Mouse (Mus musculus) neural tube, embryonic 13.5 days (tissue): ENCODE results near the gene Sycp2. TPM values are rescaled to one million over a fixed set of nuclear protein-coding genes. Genes with fewer than 3 reads are reported as not detected.

Source experiments
- ATAC-seq: fragments of 200-750 bp; cut with Nextera tagmentation; 2 replicates; pipeline ENCODE4 v1.8.0; 2017; ENCODE audit warnings: low read depth, mild to moderate bottlenecking, moderate TSS enrichment, moderate library complexity
- H3K27ac ChIP-seq: fragments of 300-500 bp; sonication (generic); replicated peaks from 2 replicates; pipeline ENCODE4 v1.5.1; 2015; ENCODE audit warnings: moderate library complexity, mild to moderate bottlenecking, inconsistent platforms
- H3K27me3 ChIP-seq: fragments of 300-500 bp; sonication (generic); 2 replicates; pipeline ENCODE4 v1.6.1; 2015; ENCODE audit warnings: mild to moderate bottlenecking, inconsistent platforms
- H3K36me3 ChIP-seq: fragments of 300-500 bp; sonication (generic); 2 replicates; pipeline ENCODE4 v1.6.1; 2015; ENCODE audit warnings: mild to moderate bottlenecking, inconsistent platforms
- H3K4me1 ChIP-seq: fragments of 300-500 bp; sonication (generic); replicated peaks from 2 replicates; pipeline ENCODE4 v1.6.1; 2015; ENCODE audit warnings: inconsistent platforms
- H3K4me2 ChIP-seq: fragments of 300-500 bp; sonication (generic); 2 replicates; pipeline ENCODE4 v1.6.1; 2015; ENCODE audit warnings: inconsistent platforms, mild to moderate bottlenecking, moderate library complexity
- H3K4me3 ChIP-seq: fragments of 300-500 bp; sonication (generic); 2 replicates; pipeline ENCODE4 v1.5.1; 2015; ENCODE audit warnings: mild to moderate bottlenecking, inconsistent platforms
- H3K9ac ChIP-seq: fragments of 300-500 bp; sonication (generic); 2 replicates; pipeline ENCODE4 v1.6.1; 2015; ENCODE audit warnings: moderate library complexity, mild to moderate bottlenecking, inconsistent platforms
- H3K9me3 ChIP-seq: fragments of 300-500 bp; sonication (generic); 2 replicates; pipeline ENCODE4 v1.6.1; 2016; ENCODE audit warnings: inconsistent platforms
- whole genome bisulfite sequencing: fragments of 180-500 bp; shearing (Covaris S2); methylation state at CpG from one replicate; pipeline ENCODE4 v1.1.7; 2015; 5-methylcytosine and 5-hydroxymethylcytosine counted together
- polyA plus RNA-seq: library from polyadenylated mRNA; unstranded; fragments of >200 nt; fragmentation: Nextera tagmentation; extraction: Ambion mirVana; gene quantifications from 2 replicates; pipeline ENCODE4 v1.2.1, GENCODE M21; 2015

Sycp2 gene
- 0.17 and 0.34 TPM in 2 replicates for polyA plus RNA-seq

DNA sequence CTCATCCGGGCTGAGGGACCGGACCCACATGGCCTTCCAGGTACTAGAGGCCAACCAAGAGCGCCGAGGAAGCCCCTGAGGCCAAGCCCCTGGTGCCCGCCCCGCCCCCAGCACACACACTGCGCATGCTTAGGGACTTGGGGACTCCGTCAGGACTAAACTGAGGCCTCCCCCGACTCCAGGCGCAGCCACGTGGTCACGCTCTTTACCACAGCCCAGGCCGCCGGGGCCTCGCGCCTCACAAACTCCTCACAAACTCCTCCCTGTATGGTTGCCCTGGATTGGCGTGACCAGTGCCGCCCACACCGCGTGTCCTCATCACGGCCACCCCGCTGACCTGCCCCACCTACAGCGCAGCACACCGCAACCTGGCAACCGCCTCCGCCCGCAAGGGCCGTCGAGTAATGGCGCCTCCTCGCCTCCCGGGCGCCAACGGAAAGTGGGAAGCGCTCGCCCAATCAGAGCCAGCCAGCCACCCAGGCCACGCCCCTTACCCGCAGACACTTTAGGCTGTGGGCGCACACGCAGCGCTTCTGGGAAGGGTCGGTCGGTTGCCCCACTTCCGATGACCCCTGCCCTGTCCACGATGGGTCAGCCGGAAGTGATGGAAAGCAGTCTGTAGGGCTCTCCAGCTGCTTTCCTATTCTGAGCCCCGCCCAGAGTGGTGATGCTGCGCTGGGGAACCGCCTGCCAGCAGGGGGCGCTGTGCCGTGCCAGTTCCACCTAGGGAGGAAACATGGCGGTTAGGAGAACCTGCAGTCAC, at the start of gene Sycp2:
Sycp2 (minus strand) TSS at position 633 of the 763 bp plus-strand sequence.
- no peaks in the 10 kb centered on the region for H3K36me3 ChIP-seq
- WGBS = 86% methylated on average over 52 of the region's 52 CpGs
- no peak within 1 kb of the TSS for H3K4me2 ChIP-seq
- no peaks in the 10 kb centered on the region for H3K4me1 ChIP-seq
- no peak within 1 kb of the TSS for H3K4me3 ChIP-seq
- peaks cover 7% of the 10 kb centered on the region; the same call in 1 of the 2 replicates for H3K27me3 ChIP-seq
- H3K9ac ChIP-seq = no peak within 1 kb of the TSS
- H3K9me3 ChIP-seq = no peaks in the 10 kb centered on the region
- no peak within 1 kb of the TSS for H3K27ac ChIP-seq
- no peak for ATAC-seq

DNA sequence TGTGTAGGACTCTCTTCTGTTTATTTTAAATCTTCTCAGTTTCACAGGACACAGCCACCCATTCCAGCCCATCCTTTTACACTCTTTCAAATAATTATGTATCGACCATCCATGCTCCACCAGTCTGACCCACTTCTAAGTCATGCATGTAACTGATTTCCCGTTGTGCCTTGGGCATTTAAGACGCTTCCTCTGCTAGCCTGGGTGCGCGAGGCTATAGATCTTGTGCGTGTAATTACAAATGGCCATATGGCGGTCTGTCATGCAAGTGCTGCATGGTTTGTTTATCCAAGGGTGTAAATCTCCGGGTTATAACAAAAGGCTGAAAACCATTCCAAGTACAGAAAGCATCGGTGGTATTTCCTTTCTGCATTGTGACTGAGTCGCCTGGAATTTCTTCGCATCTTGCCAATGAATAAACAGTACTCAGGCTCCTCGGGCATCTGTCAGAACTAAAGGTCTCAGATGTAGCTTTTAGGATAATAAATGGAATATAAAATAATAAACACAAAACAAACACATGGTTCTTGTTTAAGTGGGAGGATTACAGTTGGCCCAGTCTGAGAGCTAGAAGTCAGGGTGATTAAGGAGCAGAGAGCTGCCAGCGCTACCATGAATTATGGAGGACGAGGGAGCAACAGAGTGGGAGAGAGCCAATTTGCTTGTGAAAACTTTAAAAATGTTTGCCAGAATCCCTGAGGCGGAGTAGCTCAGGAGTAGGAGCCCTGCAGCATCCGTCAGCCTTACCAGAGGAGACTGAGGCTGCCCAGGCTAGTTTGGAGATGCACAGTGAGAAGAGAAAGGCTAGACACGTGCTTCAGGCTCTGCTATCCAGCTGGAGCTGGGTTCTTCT, 47.4 kb upstream of the Sycp2 start:
- H3K27ac ChIP-seq = peak overlapping the region; percentile 46
- H3K36me3 ChIP-seq = no peaks in the 10 kb centered on the region
- no peak overlapping the region for H3K4me3 ChIP-seq
- no peaks in the 10 kb centered on the region for H3K27me3 ChIP-seq
- ATAC-seq = peak; percentile 88
- H3K9ac ChIP-seq = 0 out of 2 replicates have a peak overlapping the region, but pooled peaks have one; percentile 1
- no peaks in the 10 kb centered on the region for H3K9me3 ChIP-seq
- H3K4me1 ChIP-seq = peaks cover 13% of the 10 kb centered on the region
- WGBS = 7% methylated on average over 17 of the region's 17 CpGs
- H3K4me2 ChIP-seq = peak overlapping the region; percentile 28

DNA sequence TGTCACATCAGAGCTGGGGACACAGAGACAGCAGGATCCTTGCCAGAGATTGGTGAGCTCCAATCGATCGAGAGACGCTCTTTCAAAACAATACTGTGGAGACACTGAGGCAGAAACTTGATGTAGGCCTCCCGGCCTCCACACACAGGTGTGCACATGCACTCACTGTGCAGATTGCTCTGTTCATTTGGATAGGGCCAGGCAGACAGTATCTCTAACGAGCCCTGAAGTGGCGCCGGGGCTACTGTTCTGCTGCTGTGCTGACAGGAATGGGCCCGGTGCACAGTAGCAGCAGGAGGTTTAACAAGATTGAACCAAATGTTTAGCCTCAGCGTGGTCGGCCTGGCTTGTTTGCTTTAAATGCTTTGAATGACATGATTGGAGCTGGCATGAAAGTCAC, 43.5 kb upstream of the Sycp2 start:
- WGBS = 75% methylated on average over 10 of the region's 10 CpGs
- Histone ChIP-seq H3K4me2 (no peak overlapping the region), H3K27ac (no peak overlapping the region), H3K9ac (no peak overlapping the region), H3K9me3 (no peaks in the 10 kb centered on the region), H3K4me1 (peaks cover 13% of the 10 kb centered on the region), H3K36me3 (no peaks in the 10 kb centered on the region), H3K4me3 (no peak overlapping the region), H3K27me3 (no peaks in the 10 kb centered on the region)
- ATAC-seq = no peak

DNA sequence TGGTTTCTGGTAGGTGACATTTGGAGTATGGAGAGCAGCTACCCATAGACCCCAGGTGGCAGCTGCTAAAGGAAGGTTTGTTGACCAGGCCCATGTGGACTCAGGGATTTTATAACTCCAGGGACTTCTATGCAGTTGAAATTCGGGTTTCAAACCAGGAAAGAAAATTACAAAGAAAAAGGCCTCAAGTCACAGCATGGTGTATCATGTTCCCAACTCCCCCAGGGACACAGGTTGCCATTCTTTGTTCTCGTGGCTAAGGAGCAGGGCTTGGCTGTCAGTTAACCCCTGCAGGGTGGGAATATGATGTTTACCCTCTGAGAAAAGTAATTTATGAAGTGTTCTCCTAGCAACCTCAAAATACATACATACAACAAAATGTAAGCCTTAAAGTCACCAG, 42.8 kb upstream of the Sycp2 start:
- Histone ChIP-seq H3K9me3 (no peaks in the 10 kb centered on the region), H3K27me3 (no peaks in the 10 kb centered on the region), H3K27ac (no peak overlapping the region), H3K9ac (no peak overlapping the region), H3K36me3 (no peaks in the 10 kb centered on the region), H3K4me2 (no peak overlapping the region), H3K4me3 (no peak overlapping the region), H3K4me1 (peaks cover 8% of the 10 kb centered on the region)
- no peak for ATAC-seq
- 16% methylated on average over 2 of the region's 2 CpGs for WGBS

DNA sequence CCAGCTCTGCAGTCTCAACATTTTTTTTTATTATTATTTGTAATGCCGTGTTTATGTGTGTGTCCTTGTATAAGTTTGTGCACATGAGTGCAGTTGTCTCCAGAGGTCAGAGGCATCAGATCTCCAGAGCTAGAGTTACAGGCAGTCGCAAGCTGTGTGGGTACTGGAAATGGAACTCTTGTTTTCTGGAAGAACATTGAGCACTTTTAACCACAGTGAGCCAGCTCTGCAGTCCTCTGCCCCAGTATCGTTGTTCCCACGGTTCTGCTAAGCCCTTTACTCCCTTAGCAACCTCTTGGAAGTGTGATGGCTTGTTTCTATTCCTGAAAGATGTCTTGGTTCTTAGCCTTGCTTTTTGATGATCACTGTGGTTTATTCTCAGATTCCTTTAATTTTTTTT, 41.9 kb upstream of the Sycp2 start:
- ATAC-seq = no peak
- Histone ChIP-seq H3K36me3 (no peaks in the 10 kb centered on the region), H3K27me3 (no peaks in the 10 kb centered on the region), H3K9me3 (no peaks in the 10 kb centered on the region), H3K4me3 (no peak overlapping the region), H3K27ac (no peak overlapping the region), H3K9ac (no peak overlapping the region), H3K4me2 (no peak overlapping the region), H3K4me1 (no peaks in the 10 kb centered on the region)
- 84% methylated on average over 4 of the region's 4 CpGs for WGBS

DNA sequence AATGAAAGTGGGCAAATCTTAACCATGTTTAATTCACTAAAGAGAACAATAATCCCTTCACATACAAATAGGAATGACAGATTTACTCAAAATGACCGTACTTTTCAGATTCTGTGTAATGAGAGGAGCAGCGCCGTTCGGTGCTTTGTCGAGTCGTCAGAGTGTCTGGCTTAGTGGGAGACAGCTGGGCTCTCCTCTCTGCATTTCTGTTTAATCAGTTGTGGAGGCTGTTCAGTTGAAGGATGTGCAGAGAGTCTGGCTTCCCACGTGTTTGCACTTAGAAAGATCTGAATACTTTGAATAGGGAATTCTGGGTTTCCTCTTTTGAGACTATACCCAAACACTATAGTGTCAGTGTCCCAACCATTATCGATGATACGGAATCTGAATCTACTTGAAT, 29.8 kb upstream of the Sycp2 start:
- Histone ChIP-seq H3K9ac (no peak overlapping the region), H3K27me3 (no peaks in the 10 kb centered on the region), H3K4me1 (peaks cover 11% of the 10 kb centered on the region; the same call in 1 of the 2 replicates), H3K9me3 (no peaks in the 10 kb centered on the region), H3K4me2 (no peak overlapping the region), H3K4me3 (no peak overlapping the region), H3K27ac (no peak overlapping the region), H3K36me3 (no peaks in the 10 kb centered on the region)
- no peak for ATAC-seq
- 52% methylated on average over 9 of the region's 9 CpGs for WGBS

DNA sequence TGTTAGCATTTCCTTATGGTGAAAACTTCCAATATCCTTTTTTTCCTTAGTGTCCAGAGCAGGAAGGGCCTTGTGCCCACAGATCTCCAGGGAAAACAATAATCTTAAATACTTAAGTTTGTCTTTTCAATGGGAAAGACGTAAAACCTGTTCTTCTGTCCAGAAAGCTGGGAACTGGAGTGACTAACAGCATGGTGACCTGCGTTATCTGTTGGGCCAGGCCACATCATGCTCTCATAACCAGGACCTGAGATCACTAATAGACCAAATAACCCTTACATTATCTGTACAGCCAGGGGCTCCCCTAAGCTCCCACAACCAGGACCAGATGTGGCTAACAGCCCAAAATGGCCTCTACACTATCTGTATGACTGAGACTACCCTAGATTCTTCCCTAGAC, 26.4 kb upstream of the Sycp2 start:
- Histone ChIP-seq H3K4me1 (peaks cover 23% of the 10 kb centered on the region), H3K27me3 (no peaks in the 10 kb centered on the region), H3K27ac (no peak overlapping the region), H3K9me3 (no peaks in the 10 kb centered on the region), H3K4me2 (no peak overlapping the region), H3K9ac (no peak overlapping the region), H3K36me3 (no peaks in the 10 kb centered on the region), H3K4me3 (no peak overlapping the region)
- 89% methylated on average over 2 of the region's 2 CpGs for WGBS
- ATAC-seq = no peak

DNA sequence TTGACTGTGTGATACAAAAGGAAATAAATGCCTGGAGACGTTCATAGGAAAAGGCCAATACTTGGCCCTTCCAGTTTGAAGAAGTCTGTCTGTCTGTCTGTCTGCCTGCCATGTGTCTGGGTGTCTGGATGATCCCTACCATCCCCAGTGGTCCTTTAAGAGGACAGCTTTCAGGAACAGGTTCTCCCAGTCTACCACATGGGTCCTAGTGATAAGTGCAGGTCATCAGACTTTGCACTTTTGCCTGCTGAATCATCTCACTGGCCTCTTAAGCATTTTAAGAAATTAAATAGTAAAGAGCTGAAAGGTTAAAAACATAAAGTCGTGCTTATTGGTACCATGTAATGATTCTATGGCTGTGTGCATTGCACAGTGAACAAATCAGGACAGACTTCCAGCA, 26.0 kb upstream of the Sycp2 start:
- no peak overlapping the region for H3K9ac ChIP-seq
- no peaks in the 10 kb centered on the region for H3K36me3 ChIP-seq
- peaks cover 23% of the 10 kb centered on the region for H3K4me1 ChIP-seq
- no peaks in the 10 kb centered on the region for H3K9me3 ChIP-seq
- no peak overlapping the region for H3K4me3 ChIP-seq
- no peak overlapping the region for H3K27ac ChIP-seq
- no peak overlapping the region for H3K4me2 ChIP-seq
- ATAC-seq = no peak
- WGBS = 80% methylated on average over 2 of the region's 2 CpGs
- no peaks in the 10 kb centered on the region for H3K27me3 ChIP-seq

DNA sequence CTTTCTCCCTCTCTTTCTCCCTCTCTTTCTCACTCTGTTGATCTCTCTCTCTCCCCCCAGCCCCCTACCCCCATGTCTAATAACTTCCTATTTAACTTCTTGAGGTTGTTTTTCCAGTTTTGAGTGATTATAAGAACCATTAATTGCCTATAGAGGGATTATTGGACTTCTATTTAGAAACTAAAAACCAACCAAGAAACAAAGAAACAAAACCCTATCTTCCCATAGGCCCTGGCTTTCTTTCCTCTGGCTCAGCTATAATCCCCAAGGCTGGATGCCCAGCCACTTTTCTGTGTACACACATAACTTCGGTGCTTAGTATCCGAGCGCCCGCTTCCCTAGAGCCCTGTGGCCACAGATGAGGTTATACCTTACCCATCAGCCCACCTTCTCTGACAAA, 22.7 kb upstream of the Sycp2 start, which contains the start of gene Cdh26:
Cdh26 (plus strand) TSS at position 301 of the 400 bp plus-strand sequence.
- no peaks in the 10 kb centered on the region for H3K27me3 ChIP-seq
- H3K9me3 ChIP-seq = no peaks in the 10 kb centered on the region
- no peak within 1 kb of the TSS for H3K4me3 ChIP-seq
- no peak within 1 kb of the TSS for H3K27ac ChIP-seq
- ATAC-seq = no peak
- no peaks in the 10 kb centered on the region for H3K36me3 ChIP-seq
- H3K9ac ChIP-seq = no peak within 1 kb of the TSS
- 97% methylated on average over 4 of the region's 4 CpGs for WGBS
- no peak within 1 kb of the TSS for H3K4me2 ChIP-seq
- H3K4me1 ChIP-seq = peaks cover 15% of the 10 kb centered on the region

DNA sequence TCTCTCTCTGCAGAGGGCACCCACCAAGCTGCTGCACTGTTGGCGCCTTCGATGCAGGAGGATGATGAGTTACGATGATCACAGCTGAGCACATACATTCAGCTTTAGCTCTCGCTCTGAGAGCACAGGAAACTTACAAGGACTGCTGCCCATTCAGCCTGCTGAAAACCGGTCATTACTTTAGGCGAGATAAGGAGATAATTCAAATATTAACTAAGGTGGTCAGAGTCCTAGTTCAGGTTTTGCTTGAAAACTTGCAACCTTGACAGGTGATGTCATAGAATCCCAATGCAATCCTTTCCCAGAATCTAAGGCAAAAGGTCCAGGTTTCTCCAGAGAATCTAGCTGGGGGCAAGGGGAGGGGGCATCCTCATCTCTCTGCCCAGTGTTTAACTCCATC, 21.9 kb upstream of the Sycp2 start:
- H3K9ac ChIP-seq = no peak overlapping the region
- H3K27ac ChIP-seq = no peak overlapping the region
- WGBS = 78% methylated on average over 6 of the region's 6 CpGs
- no peaks in the 10 kb centered on the region; the same call in 1 of the 2 replicates for H3K27me3 ChIP-seq
- H3K36me3 ChIP-seq = no peaks in the 10 kb centered on the region
- H3K9me3 ChIP-seq = no peaks in the 10 kb centered on the region
- H3K4me2 ChIP-seq = no peak overlapping the region
- no peak for ATAC-seq
- H3K4me3 ChIP-seq = no peak overlapping the region
- H3K4me1 ChIP-seq = peaks cover 15% of the 10 kb centered on the region

DNA sequence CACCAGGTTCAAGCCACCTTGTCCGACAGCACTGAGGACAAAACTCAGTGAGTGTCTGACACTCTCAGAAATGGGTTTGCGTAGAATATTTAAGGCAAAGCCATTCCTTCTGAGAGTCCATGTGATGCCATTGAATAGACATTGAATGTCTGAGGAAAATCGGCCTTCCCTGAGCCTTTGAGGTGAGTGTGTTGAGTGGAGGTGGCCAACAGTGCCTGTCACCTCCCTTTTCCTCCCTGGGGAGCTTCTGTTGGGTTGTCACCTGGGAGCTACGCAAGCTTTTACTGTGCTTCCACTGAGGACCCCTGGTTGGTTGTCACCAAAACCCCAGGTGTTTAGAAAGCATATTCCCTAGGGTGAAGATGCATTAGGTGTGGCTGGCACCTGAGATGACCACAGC, 21.2 kb upstream of the Sycp2 start:
- peaks cover 15% of the 10 kb centered on the region for H3K4me1 ChIP-seq
- ATAC-seq = no peak
- 88% methylated on average over 4 of the region's 4 CpGs for WGBS

DNA sequence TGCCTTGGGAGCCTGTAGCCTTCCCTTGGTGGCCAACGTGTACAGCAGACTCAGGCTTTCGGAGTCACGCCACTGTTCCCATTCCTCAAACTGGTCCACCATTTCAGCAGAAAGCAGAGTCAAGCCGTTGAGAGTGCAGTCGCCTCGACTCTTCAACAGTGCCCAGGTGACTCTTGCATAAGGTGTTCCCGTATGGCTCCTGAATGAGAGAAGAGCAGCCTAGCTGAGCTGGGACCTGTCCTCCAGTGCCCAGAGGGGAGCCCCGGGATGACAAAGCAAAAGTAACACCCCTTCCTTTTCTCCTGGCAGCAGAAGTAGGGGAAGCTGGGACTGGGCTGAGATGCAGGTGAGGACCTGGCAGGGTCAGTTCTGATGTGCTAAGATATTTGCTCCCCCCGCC, 20.7 kb upstream of the Sycp2 start:
- Histone ChIP-seq H3K9me3 (no peaks in the 10 kb centered on the region), H3K4me3 (no peak overlapping the region), H3K4me1 (peaks cover 15% of the 10 kb centered on the region), H3K36me3 (no peaks in the 10 kb centered on the region), H3K27me3 (no peaks in the 10 kb centered on the region; the same call in 1 of the 2 replicates), H3K4me2 (no peak overlapping the region), H3K9ac (no peak overlapping the region), H3K27ac (no peak overlapping the region)
- 82% methylated on average over 9 of the region's 9 CpGs for WGBS
- no peak for ATAC-seq

More for the DNA sequence above, 21.2 kb upstream of the Sycp2 start:
- Histone ChIP-seq H3K27me3 (no peaks in the 10 kb centered on the region; the same call in 1 of the 2 replicates), H3K9ac (no peak overlapping the region), H3K27ac (no peak overlapping the region), H3K4me3 (no peak overlapping the region), H3K36me3 (no peaks in the 10 kb centered on the region), H3K9me3 (no peaks in the 10 kb centered on the region), H3K4me2 (no peak overlapping the region)
